Mouse (Mus musculus) heart, embryonic 16.5 days (tissue): ENCODE results near the gene Phldb1. TPM values are rescaled to one million over a fixed set of nuclear protein-coding genes. Genes with fewer than 3 reads are reported as not detected.
A peak's percentile ranks its signal among the peaks of the same experiment; 100 is the strongest.

Source experiments
- ATAC-seq: fragments of 200-750 bp; cut with Nextera tagmentation; replicated peaks from 2 replicates; pipeline ENCODE4 v1.8.0; 2017; ENCODE audit warnings: moderate number of reproducible peaks; ENCODE audit not compliant: insufficient read depth, low FRiP score; ENCODE audit errors: extremely low read depth
- H3K27ac ChIP-seq: fragments of 300-500 bp; sonication (generic); 2 replicates; pipeline ENCODE4 v1.5.1; 2014; ENCODE audit warnings: mild to moderate bottlenecking, low read length, control low read depth, moderate library complexity
- H3K27me3 ChIP-seq: fragments of 300-500 bp; sonication (generic); 2 replicates; pipeline ENCODE4 v1.6.1; 2014; ENCODE audit warnings: low read length, mixed read lengths; ENCODE audit not compliant: control insufficient read depth, insufficient read depth
- H3K36me3 ChIP-seq: fragments of 300-500 bp; sonication (generic); 2 replicates; pipeline ENCODE4 v1.6.1; 2014; ENCODE audit not compliant: control insufficient read depth, insufficient read depth
- H3K4me1 ChIP-seq: fragments of 300-500 bp; sonication (generic); 2 replicates; pipeline ENCODE4 v1.6.1; 2014; ENCODE audit warnings: low read length, mixed read lengths; ENCODE audit not compliant: control insufficient read depth, insufficient read depth
- H3K4me2 ChIP-seq: fragments of 300-500 bp; sonication (generic); 2 replicates; pipeline ENCODE4 v1.6.1; 2014; ENCODE audit warnings: low read depth, mild to moderate bottlenecking, control low read depth, low read length
- H3K4me3 ChIP-seq: fragments of 300-500 bp; sonication (generic); 2 replicates; pipeline ENCODE4 v1.5.1; 2014; ENCODE audit warnings: mild to moderate bottlenecking, control low read depth, low read length
- H3K9ac ChIP-seq: fragments of 300-500 bp; sonication (generic); 2 replicates; pipeline ENCODE4 v1.6.1; 2014; ENCODE audit warnings: low read length, control low read depth
- H3K9me3 ChIP-seq: fragments of 300-500 bp; sonication (generic); replicated peaks from 2 replicates; pipeline ENCODE4 v1.6.1; 2016; ENCODE audit warnings: low read length; ENCODE audit not compliant: control insufficient read depth
- WGBS: fragments of 180-500 bp; shearing (Covaris S2); extraction: QIAGEN DNeasy Blood & Tissue Kit; methylation state at CpG from one replicate; pipeline ENCODE4 v1.1.7; 2014; 5-methylcytosine and 5-hydroxymethylcytosine counted together
- polyA plus RNA-seq: library from polyadenylated mRNA; unstranded; fragments of >200 nt; fragmentation: Nextera tagmentation; extraction: Ambion mirVana; gene quantifications from 2 replicates; pipeline ENCODE4 v1.2.1, GENCODE M21; 2015

Gene Phldb1
- polyA plus RNA-seq, 1 experiment from 2014 or later = 25.9 TPM

DNA sequence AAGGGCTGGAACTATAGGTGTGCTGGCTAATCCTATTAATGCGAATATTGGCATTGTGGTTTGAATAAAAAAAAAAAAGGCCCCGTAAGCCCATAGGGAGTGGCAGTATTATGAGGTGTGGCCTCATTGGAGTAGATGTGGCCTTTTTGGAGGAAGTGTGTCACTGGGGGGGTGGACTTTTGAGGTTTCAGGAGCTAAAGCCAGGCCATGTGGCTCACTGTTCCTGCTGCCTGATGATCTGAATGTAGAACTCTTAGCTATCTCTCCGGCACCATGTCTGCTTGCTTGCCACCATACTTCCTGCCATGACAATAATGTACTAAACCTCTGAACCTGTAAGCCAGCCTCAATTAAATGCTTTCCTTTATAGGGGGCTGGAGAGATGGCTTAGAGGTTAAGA is 12.3 kb upstream of the Phldb1 start:
- no peak overlapping the region for H3K4me2 ChIP-seq
- no peak overlapping the region for H3K27ac ChIP-seq
- no peaks in the 10 kb centered on the region for H3K9me3 ChIP-seq
- 92% methylated on average over 3 of the region's 3 CpGs for WGBS
- no peaks in the 10 kb centered on the region for H3K4me1 ChIP-seq
- no peaks in the 10 kb centered on the region for H3K27me3 ChIP-seq
- H3K36me3 ChIP-seq = peaks cover 77% of the 10 kb centered on the region
- H3K9ac ChIP-seq = no peak overlapping the region
- no peak for ATAC-seq
- no peak overlapping the region for H3K4me3 ChIP-seq

GRCm38 (mm10) chr9:44746666-44747065 is 11.7 kb upstream of the Phldb1 start:
- no peak for ATAC-seq
- no peak overlapping the region for H3K4me3 ChIP-seq
- H3K4me2 ChIP-seq = no peak overlapping the region
- no peaks in the 10 kb centered on the region for H3K4me1 ChIP-seq
- WGBS = 85% methylated on average over 3 of the region's 3 CpGs
- peaks cover 73% of the 10 kb centered on the region for H3K36me3 ChIP-seq
- no peaks in the 10 kb centered on the region for H3K27me3 ChIP-seq
- no peak overlapping the region for H3K9ac ChIP-seq
- H3K27ac ChIP-seq = no peak overlapping the region
- no peaks in the 10 kb centered on the region for H3K9me3 ChIP-seq

- H3K36me3 ChIP-seq = peaks cover 68% of the 10 kb centered on the region
- H3K4me2 ChIP-seq = no peak overlapping the region
- WGBS = 85% methylated on average over 7 of the region's 7 CpGs
- no peaks in the 10 kb centered on the region for H3K4me1 ChIP-seq
- H3K27me3 ChIP-seq = no peaks in the 10 kb centered on the region
- H3K27ac ChIP-seq = no peak overlapping the region
- no peak overlapping the region for H3K9ac ChIP-seq
- no peaks in the 10 kb centered on the region for H3K9me3 ChIP-seq
- H3K4me3 ChIP-seq = no peak overlapping the region
- no peak for ATAC-seq
Measured at GRCm38 (mm10) chr9:44745371-44745770, 10.4 kb upstream of the Phldb1 start.

- no peak for ATAC-seq
- Histone ChIP-seq H3K27ac (no peak overlapping the region), H3K4me3 (no peak overlapping the region), H3K27me3 (no peaks in the 10 kb centered on the region), H3K36me3 (peaks cover 33% of the 10 kb centered on the region), H3K9me3 (peaks cover 5% of the 10 kb centered on the region), H3K4me1 (no peaks in the 10 kb centered on the region), H3K9ac (no peak overlapping the region), H3K4me2 (no peak overlapping the region)
- WGBS = 83% methylated on average over 1 of the region's 1 CpGs
Measured at GRCm38 (mm10) chr9:44740663-44741192, 5.7 kb upstream of the Phldb1 start.

DNA sequence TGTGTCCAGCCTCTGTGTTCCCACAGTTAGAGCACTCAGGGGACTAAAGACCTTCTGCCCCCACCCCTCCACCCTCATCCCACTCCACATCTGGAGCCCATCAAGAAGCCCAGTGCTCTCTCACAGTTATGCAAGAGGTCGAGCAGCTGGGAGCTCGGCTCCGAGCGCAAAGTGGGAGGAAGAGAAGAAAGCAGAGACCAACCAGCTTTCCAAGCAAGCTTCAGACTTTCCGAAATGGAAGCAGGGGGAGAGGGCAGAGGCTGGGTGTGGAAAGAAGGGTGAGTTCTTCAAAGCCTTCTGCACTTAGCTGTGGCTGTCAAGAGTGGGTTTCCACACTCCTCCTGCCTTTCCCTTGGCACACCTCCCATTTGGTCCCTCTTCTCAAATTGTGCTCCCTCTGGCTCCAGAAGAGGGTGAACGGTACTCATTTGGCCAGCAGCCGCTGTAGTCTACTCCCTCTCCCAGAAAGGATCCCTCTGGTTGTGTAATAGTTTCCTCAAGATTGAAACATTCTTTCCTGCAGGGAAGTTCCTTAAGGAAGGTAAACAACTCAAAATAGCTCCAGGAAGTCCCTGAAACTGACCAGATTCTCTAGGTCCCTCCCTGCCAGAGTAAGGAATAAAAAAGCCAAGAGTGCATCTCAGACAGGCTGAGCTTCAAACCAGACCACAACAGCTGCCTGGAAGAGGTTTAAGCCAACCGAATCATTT is 2.4 kb upstream of the Phldb1 start:
- H3K36me3 ChIP-seq = peaks cover 4% of the 10 kb centered on the region
- H3K4me3 ChIP-seq = no peak overlapping the region
- 18% methylated on average over 8 of the region's 8 CpGs for WGBS
- no peaks in the 10 kb centered on the region for H3K27me3 ChIP-seq
- H3K4me2 ChIP-seq = no peak overlapping the region
- H3K4me1 ChIP-seq = peaks cover 4% of the 10 kb centered on the region
- H3K9me3 ChIP-seq = peaks cover 5% of the 10 kb centered on the region
- ATAC-seq = 0 out of 2 replicates have a peak, but pooled peaks have one; percentile 7
- H3K27ac ChIP-seq = peak overlapping the region; percentile 56
- no peak overlapping the region for H3K9ac ChIP-seq

DNA sequence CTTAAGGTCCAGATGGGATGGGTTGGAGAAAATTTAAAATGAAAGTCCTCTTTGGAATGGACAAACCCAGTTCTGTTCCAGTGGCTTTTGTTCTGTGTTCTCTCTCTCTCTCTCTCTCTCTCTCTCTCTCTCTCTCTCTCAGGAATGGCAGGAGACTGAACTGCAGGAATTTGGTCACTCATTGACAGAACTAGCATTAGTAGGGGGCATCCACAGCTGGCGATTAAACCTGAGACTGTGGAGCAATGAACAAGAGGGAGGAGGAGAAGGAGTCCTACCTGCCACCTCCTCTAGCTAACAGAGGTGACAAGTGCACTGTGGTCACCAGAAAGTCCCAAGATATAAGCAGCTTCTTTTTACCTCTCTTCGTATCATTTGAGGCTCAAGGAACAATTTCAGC is 1.3 kb upstream of the Phldb1 start:
- ATAC-seq = no peak
- peaks cover 5% of the 10 kb centered on the region for H3K9me3 ChIP-seq
- no peak overlapping the region for H3K27ac ChIP-seq
- 66% methylated on average over 2 of the region's 2 CpGs for WGBS
- H3K9ac ChIP-seq = no peak overlapping the region
- peaks cover 4% of the 10 kb centered on the region for H3K4me1 ChIP-seq
- H3K27me3 ChIP-seq = no peaks in the 10 kb centered on the region
- no peaks in the 10 kb centered on the region for H3K36me3 ChIP-seq
- no peak overlapping the region for H3K4me2 ChIP-seq
- no peak overlapping the region for H3K4me3 ChIP-seq

DNA sequence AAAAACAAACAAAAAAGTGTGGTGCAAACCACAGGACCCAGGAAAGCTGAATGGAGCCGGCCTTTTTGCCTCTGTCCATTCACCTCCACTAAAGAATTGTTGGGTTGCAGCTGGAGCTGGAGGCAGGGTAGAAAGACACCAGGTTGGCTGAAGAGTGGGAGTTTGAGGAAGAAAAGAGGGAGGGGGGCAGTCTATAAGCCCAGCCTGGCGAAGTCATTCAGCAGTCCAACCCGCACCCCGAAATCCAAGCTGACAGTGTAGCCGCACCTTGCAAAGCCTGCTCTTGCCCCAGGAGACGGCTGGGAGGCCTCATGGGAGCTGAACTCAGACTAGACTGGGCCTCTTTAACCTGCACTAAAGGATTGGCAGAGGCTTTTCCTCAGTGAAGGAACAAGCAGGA is 888 bp upstream of the Phldb1 start:
- no peak overlapping the region for H3K9ac ChIP-seq
- no peak overlapping the region for H3K27ac ChIP-seq
- no peaks in the 10 kb centered on the region for H3K27me3 ChIP-seq
- H3K9me3 ChIP-seq = peaks cover 5% of the 10 kb centered on the region
- no peak overlapping the region for H3K4me2 ChIP-seq
- H3K4me1 ChIP-seq = peaks cover 4% of the 10 kb centered on the region
- no peaks in the 10 kb centered on the region for H3K36me3 ChIP-seq
- no peak for ATAC-seq
- H3K4me3 ChIP-seq = no peak overlapping the region
- 80% methylated on average over 6 of the region's 6 CpGs for WGBS

- H3K9me3 ChIP-seq = no peaks in the 10 kb centered on the region
- WGBS = 2% methylated on average over 79 of the region's 79 CpGs
- peak overlapping the region; percentile 99 for H3K4me2 ChIP-seq
- H3K27ac ChIP-seq = peak overlapping the region; percentile 79
- peak; percentile 62 for ATAC-seq
- H3K36me3 ChIP-seq = no peaks in the 10 kb centered on the region
- H3K9ac ChIP-seq = peak overlapping the region; percentile 80
- H3K4me3 ChIP-seq = peak overlapping the region; percentile 76
- peaks cover 4% of the 10 kb centered on the region for H3K4me1 ChIP-seq
- H3K27me3 ChIP-seq = no peaks in the 10 kb centered on the region
Measured at GRCm38 (mm10) chr9:44733671-44734523, 1.1 kb downstream of the Phldb1 start.
